Mouse (Mus musculus) myocyte (in vitro differentiated cells): ENCODE data around the gene Evi5l. TPM values are rescaled to one million over a fixed set of nuclear protein-coding genes. Genes with fewer than 3 reads are reported as not detected.

Source experiments
- H3K27me3 ChIP-seq: one replicate; pipeline ENCODE4 v1.6.1; 2011; ENCODE audit not compliant: control insufficient read depth, insufficient read depth, insufficient read length
- H3K36me3 ChIP-seq: one replicate; pipeline ENCODE4 v1.6.1; 2011; ENCODE audit not compliant: control insufficient read depth, insufficient read depth
- H3K4me2 ChIP-seq: one replicate; pipeline ENCODE4 v1.6.1; 2011; ENCODE audit warnings: low read depth, control low read depth
- H3K4me3 ChIP-seq: one replicate; pipeline ENCODE4 v1.5.1; 2011; ENCODE audit warnings: mild to moderate bottlenecking, control low read depth, moderate library complexity
- H3K79me2 ChIP-seq: one replicate; pipeline ENCODE4 v1.6.1; 2011; ENCODE audit not compliant: control insufficient read depth, insufficient read depth
- H3ac ChIP-seq: one replicate; pipeline ENCODE4 v1.6.1; 2011; ENCODE audit not compliant: control insufficient read depth, insufficient read length
- CEBPB ChIP-seq: IDR thresholded peaks from 2 replicates; pipeline ENCODE4 v1.6.1; 2011; ENCODE audit warnings: mild to moderate bottlenecking, moderate library complexity; ENCODE audit not compliant: poor library complexity, insufficient read depth, severe bottlenecking
- E2F4 ChIP-seq: IDR thresholded peaks from one replicate; pipeline ENCODE4 v1.6.1; 2011; ENCODE audit warnings: mild to moderate bottlenecking, control low read depth, moderate library complexity; ENCODE audit not compliant: insufficient read depth
- MAX ChIP-seq: IDR thresholded peaks from one replicate; pipeline ENCODE4 v1.6.1; 2011; ENCODE audit warnings: low read depth, mild to moderate bottlenecking, control low read depth
- MYOD1 ChIP-seq, 3 experiments: IDR thresholded peaks; one replicate each; pipeline ENCODE4 v1.6.1; 2011; ENCODE audit warnings: control low read depth in 2 of 3, low read depth in 2 of 3, mild to moderate bottlenecking in 2 of 3, moderate library complexity in 1 of 3; ENCODE audit not compliant: insufficient read length in 2 of 3, control insufficient read depth in 1 of 3
- MYOG ChIP-seq, 3 experiments: IDR thresholded peaks; one replicate each; pipeline ENCODE4 v1.6.1; 2011; ENCODE audit warnings: control low read depth in 2 of 3, low read depth in 2 of 3, mild to moderate bottlenecking in 2 of 3; ENCODE audit not compliant: insufficient read length in 2 of 3, control insufficient read depth in 1 of 3, insufficient read depth in 1 of 3
- POLR2A ChIP-seq: IDR thresholded peaks from one replicate; pipeline ENCODE4 v1.6.1; 2011; ENCODE audit warnings: low read depth, mild to moderate bottlenecking, control low read depth, moderate library complexity; ENCODE audit not compliant: insufficient read length
- POLR2AphosphoS2 ChIP-seq: IDR thresholded peaks from one replicate; pipeline ENCODE4 v1.6.1; 2011; ENCODE audit warnings: low read depth, control low read depth; ENCODE audit not compliant: insufficient read length
- REST ChIP-seq: IDR thresholded peaks from one replicate; pipeline ENCODE4 v1.6.1; 2011; ENCODE audit warnings: mild to moderate bottlenecking, control low read depth, moderate library complexity; ENCODE audit not compliant: insufficient read depth, insufficient read length
- SRF ChIP-seq: IDR thresholded peaks from one replicate; pipeline ENCODE4 v1.6.1; 2011; ENCODE audit warnings: low read depth; ENCODE audit not compliant: control insufficient read depth, insufficient read length
- TCF12 ChIP-seq: IDR thresholded peaks from one replicate; pipeline ENCODE4 v1.6.1; 2011; ENCODE audit warnings: mild to moderate bottlenecking, control low read depth; ENCODE audit not compliant: poor library complexity, insufficient read depth, severe bottlenecking
- TCF3 ChIP-seq: IDR thresholded peaks from one replicate; pipeline ENCODE4 v1.6.1; 2011; ENCODE audit warnings: low read depth, control low read depth; ENCODE audit not compliant: insufficient read length
- USF1 ChIP-seq: IDR thresholded peaks from one replicate; pipeline ENCODE4 v1.6.1; 2011; ENCODE audit warnings: low read depth, mild to moderate bottlenecking, control low read depth, moderate library complexity
- polyA plus RNA-seq: library from polyadenylated mRNA; unstranded; fragments of >200 nt; fragmentation: generic; extraction: Trizol; gene quantifications from one replicate; pipeline ENCODE4 v1.2.1, GENCODE M21; 2012; ENCODE audit warnings: missing spikeins

The Evi5l gene
- polyA plus RNA-seq, 1 experiment = 18.0 TPM

GRCm38 (mm10) chr8:4257350-4257749 is 91.0 kb downstream of the Evi5l start:
- H3K4me3 ChIP-seq = no peak overlapping the region
- TF ChIP-seq REST (no peak), MAX (no peak)
- no peaks in the 10 kb centered on the region for H3K27me3 ChIP-seq
- no peaks in the 10 kb centered on the region for H3K79me2 ChIP-seq
- no peak overlapping the region for H3ac ChIP-seq
- peaks cover 5% of the 10 kb centered on the region for H3K36me3 ChIP-seq
- H3K4me2 ChIP-seq = no peak overlapping the region

- Histone ChIP-seq H3K4me3 (peak overlapping the region; percentile 31), H3K36me3 (peaks cover 9% of the 10 kb centered on the region), H3K4me2 (peak overlapping the region; percentile 77), H3K27me3 (no peaks in the 10 kb centered on the region), H3K79me2 (no peaks in the 10 kb centered on the region), H3ac (peak overlapping the region; percentile 22)
- TF ChIP-seq POLR2AphosphoS2 (peak; percentile 22), TCF3 (no peak)
Measured at GRCm38 (mm10) chr8:4258233-4258632, 91.9 kb downstream of the Evi5l start.

- peak overlapping the region; percentile 22 for H3ac ChIP-seq
- H3K36me3 ChIP-seq = peaks cover 9% of the 10 kb centered on the region
- H3K79me2 ChIP-seq = no peaks in the 10 kb centered on the region
- no peak for TF ChIP-seq POLR2A
- TF ChIP-seq MAX = no peak
- TF ChIP-seq SRF = no peak
- TF ChIP-seq TCF12 = no peak
- TF ChIP-seq E2F4 = no peak
- TF ChIP-seq MYOD1 (IDR thresholded peaks at IDR 0.05; ENCODE audit: control insufficient read depth in 1 of 3, insufficient read length in 2 of 3, low read depth in 2 of 3) = peak in 2 of 3 experiments; percentile 32 to 46
- no peak for TF ChIP-seq USF1
- TF ChIP-seq CEBPB = no peak
- TF ChIP-seq POLR2AphosphoS2 = peak; percentile 43
- TF ChIP-seq REST = no peak
- no peak for TF ChIP-seq TCF3
- peak in 1 of 3 experiments; percentile 4 for TF ChIP-seq MYOG (IDR thresholded peaks at IDR 0.05; ENCODE audit: control insufficient read depth in 1 of 3, insufficient read depth in 1 of 3, insufficient read length in 2 of 3, low read depth in 2 of 3)
- H3K27me3 ChIP-seq = no peaks in the 10 kb centered on the region
- peak overlapping the region; percentile 77 for H3K4me2 ChIP-seq
- peak overlapping the region; percentile 31 for H3K4me3 ChIP-seq
Measured at GRCm38 (mm10) chr8:4258678-4259077, 92.3 kb downstream of the Evi5l start.

- Histone ChIP-seq H3K79me2 (no peaks in the 10 kb centered on the region), H3ac (peak within 1 kb of the TSS; percentile 22), H3K4me2 (peak within 1 kb of the TSS; percentile 77), H3K27me3 (no peaks in the 10 kb centered on the region), H3K4me3 (peak within 1 kb of the TSS; percentile 31), H3K36me3 (peaks cover 9% of the 10 kb centered on the region)
- no peak for TF ChIP-seq TCF3
- TF ChIP-seq E2F4 = no peak
- TF ChIP-seq POLR2AphosphoS2 = peak; percentile 95
- TF ChIP-seq POLR2A = peak; percentile 63
Measured at GRCm38 (mm10) chr8:4259125-4259804, 92.9 kb downstream of the Evi5l start, which contains the start of gene Ctxn1. TSS of gene Ctxn1 (minus strand) at chr8:4259274.

- H3ac ChIP-seq = no peak overlapping the region
- peak overlapping the region; percentile 65 for H3K4me2 ChIP-seq
- no peaks in the 10 kb centered on the region for H3K27me3 ChIP-seq
- H3K36me3 ChIP-seq = peaks cover 15% of the 10 kb centered on the region
- TF ChIP-seq E2F4 (no peak), REST (no peak), TCF12 (no peak), POLR2A (no peak), MYOG (IDR thresholded peaks at IDR 0.05; ENCODE audit: control insufficient read depth in 1 of 3, insufficient read depth in 1 of 3, insufficient read length in 2 of 3, low read depth in 2 of 3) (no peak), MYOD1 (IDR thresholded peaks at IDR 0.05; ENCODE audit: control insufficient read depth in 1 of 3, insufficient read length in 2 of 3, low read depth in 2 of 3) (no peak), MAX (no peak)
- no peaks in the 10 kb centered on the region for H3K79me2 ChIP-seq
- H3K4me3 ChIP-seq = no peak overlapping the region
Measured at GRCm38 (mm10) chr8:4259805-4260170, 93.4 kb downstream of the Evi5l start.

Other genes with a start within 250 kb of the Evi5l start
- gene Cd209b, start 239.7 kb upstream of the Evi5l start, polyA plus RNA-seq = not detected
- not detected for gene Cd209c, start 211.8 kb upstream of the Evi5l start, polyA plus RNA-seq
- not detected for gene Cd209f, start 60.7 kb upstream of the Evi5l start, polyA plus RNA-seq
- not detected for gene Cd209g, start 32.5 kb upstream of the Evi5l start, polyA plus RNA-seq
- gene Prr36, start 50.9 kb downstream of the Evi5l start, polyA plus RNA-seq = 0.19 TPM
- 2.4 TPM for gene Lrrc8e, start 60.3 kb downstream of the Evi5l start, polyA plus RNA-seq
- gene Map2k7, start 72.2 kb downstream of the Evi5l start, polyA plus RNA-seq = 35.0 TPM
- gene Gm49320, start 72.3 kb downstream of the Evi5l start, polyA plus RNA-seq = 0.36 TPM
- 1.4 TPM for gene Tgfbr3l, start 81.6 kb downstream of the Evi5l start, polyA plus RNA-seq
- gene Snapc2, start 86.5 kb downstream of the Evi5l start, polyA plus RNA-seq = 36.2 TPM
- gene Ctxn1, start 92.7 kb downstream of the Evi5l start, polyA plus RNA-seq = 32.6 TPM
- 45.6 TPM for gene Timm44, start 109.3 kb downstream of the Evi5l start, polyA plus RNA-seq
- gene Ccl25, start 158.6 kb downstream of the Evi5l start, polyA plus RNA-seq = 6.7 TPM
- 44.2 TPM for gene Elavl1, start 158.8 kb downstream of the Evi5l start, polyA plus RNA-seq